Mouse (Mus musculus) forelimb bud, embryonic 11.5 days (tissue): ENCODE data around the gene Pars2.

ENCODE experiments used
- DNase-seq: peaks from one replicate; pipeline ENCODE4 v3.0.0-alpha.2; 2012; ENCODE audit warnings: low read depth, low spot score

Pars2 gene

GRCm38 (mm10) chr4:106704416-106704815 lies 53.5 kb downstream of the Pars2 start:
- no peak for DNase-seq
